Mouse (Mus musculus) CH12F3 (cell line): Measurements from ENCODE around the gene Pclaf.

Experiments used
- in situ Hi-C: fragments of 300-500 bp; cut with MboI; formaldehyde crosslinking; loops from 2 replicates; pipeline ENCODE4 v1.14.3; 2020; ENCODE audit warnings: low sequenced_read_pairs

Pclaf gene

DNA sequence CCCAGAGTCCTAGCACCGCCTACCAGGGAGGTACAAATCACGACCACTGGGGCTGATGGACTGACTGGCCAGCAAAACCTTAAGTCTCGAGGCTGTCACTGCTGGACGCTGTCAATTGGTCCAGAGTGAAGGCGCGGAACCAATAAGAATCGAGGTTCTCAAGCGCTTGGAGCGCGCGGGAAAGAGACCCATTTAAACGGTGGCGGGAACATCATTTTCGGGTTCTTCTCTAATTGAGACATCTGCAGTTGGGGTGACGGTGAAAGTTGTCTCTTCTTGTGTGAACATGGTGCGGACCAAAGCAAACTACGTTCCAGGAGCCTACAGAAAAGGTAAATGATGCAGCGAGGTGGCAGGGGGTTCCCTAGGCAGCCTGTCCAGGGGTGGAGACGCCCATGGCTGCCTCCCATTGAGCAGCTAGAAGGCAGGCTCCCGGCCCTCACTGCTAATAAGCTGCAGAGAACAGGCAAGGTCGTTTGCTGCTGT lies at the start of gene Pclaf:
TSS of gene Pclaf (plus strand) at position 95 of the 486 bp plus-strand sequence.
- in situ Hi-C loops: no loop called here

DNA sequence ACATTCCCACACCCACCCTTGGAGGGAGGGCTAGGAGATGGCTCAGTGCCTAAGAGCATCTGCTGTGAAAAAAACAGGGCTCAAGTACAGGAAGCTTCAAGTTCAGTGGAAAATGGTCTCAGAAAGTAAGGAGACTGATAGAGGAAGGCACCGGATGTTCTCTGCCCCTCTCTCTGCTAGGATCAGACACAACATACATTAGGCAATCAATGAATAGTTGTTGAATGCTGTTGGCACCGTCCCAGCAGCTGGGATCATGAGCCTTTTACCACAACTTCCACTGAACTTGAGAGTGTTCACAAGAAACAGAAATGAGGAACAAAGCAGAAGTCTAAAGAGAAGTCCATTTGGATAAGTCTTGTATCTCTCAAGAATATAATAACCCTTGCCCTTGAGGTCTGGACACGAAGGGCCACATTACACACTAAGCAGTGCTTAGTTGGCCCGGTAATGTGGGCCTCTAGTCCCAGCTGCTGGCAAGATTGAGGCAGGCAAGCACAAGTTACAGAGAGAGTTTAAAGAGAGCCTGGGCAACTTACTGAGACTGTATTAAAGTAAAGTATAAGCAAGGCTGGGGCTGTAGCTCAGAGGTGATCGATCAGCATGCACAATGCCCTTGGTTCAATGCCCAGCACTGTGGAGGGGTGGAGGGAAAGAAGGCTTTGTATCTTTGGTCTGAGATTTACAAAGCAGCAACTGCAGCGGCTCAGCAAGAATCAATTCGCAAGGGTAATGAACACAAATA lies 45.4 kb upstream of the Pclaf start:
- in situ Hi-C loops: loop anchor here (10.0 kb wide), 1 partner anchor 150 kb away; no protein-coding TSS in a partner anchor

DNA sequence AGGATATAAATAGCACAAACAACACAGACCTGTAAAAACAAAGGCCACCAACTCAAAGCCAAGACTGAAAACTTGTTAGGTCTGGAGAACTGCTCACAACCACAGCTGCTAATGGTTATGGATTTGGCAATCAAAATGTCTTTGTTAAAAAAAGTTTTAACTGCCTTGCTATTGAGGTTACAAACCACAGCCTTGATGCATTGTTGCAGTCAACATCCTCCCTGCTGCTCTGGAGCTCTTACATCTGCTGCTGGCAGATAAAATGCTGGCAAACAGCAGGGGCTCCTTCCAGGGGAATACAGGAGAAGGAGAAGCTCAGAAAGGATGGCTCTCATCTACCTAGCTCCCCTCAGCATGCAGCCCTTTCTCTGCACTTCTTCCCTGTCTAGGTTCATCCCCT lies 41.9 kb upstream of the Pclaf start:
- in situ Hi-C loops: loop anchor here (10.0 kb wide), 1 partner anchor 153 kb away; no protein-coding TSS in a partner anchor

DNA sequence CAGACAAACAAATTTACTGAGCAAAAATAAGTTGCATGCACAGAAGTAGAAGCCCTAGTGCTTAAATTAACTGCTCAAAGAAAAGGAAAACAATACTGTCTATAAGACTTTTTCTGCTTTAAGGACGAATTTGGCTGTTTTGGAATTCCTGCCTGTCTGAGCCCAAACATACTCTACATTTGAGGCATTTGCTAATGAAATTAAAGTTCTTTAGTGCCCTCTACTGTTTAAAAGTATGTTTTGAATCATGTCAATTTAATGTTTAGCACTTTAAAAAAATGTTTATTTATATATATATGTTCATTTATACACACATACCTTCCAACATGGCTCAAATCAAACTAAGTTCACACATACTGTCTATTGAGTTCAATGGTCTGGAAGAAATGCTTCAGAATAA lies 39.8 kb upstream of the Pclaf start:
- in situ Hi-C loops: loop anchor here (10.0 kb wide), 1 partner anchor 245 kb away; no protein-coding TSS in a partner anchor

DNA sequence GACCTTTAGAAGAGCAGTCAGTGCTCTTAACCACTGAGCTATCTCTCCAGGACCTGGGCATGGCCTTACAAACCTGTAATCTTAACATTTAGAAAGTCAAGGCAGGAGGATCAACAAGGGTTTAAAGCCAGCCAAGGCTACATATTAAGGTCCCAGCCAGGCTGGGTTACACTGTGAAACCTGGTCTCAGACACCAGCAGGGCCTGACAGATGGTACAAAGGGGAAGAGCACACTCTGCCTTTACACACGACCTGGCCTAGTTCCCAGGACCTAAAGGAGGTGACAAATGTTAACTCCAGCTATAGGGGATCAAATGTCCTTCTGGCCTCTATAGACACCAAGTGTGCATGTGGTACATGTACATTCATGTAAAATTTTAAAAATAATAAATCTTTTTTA lies 30.4 kb upstream of the Pclaf start:
- in situ Hi-C loops: loop anchor here (10.0 kb wide), 1 partner anchor 255 kb away; no protein-coding TSS in a partner anchor

DNA sequence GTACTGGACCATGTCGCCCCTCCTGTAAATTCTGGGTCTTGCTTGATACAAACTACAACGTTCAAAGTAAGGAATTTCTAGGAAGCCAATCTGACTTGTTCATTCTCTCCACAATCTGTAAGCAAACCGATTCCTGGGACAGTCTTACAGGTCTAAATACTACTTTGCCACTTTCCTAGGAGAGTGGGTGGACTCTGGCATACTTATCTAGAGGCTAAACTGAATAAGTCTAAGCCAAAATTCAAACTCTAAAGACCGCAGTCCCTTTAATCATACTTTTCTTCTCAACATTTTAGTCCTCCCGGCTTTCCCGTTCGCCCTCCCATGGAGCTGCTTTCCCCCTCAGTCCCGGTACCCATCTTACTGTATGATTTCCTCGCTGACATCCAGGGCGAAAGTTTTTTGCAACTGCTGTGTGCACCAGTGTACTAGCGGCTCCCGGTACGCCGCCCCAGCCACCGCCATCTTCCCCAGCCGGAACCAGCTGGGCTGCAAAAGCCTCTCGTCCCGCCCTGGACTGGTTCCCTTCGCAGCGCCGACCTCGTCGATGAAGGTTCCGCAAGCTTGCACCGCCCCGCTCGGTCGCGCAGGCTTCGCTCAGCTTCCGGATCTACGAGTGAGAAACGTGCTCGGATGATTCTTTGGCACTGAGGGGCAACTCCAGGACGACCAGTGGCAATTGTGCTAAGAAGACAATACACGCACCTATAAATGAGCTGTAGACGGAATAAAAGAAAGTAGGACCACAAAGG lies 5.3 kb upstream of the Pclaf start:
- in situ Hi-C loops: no loop called here

DNA sequence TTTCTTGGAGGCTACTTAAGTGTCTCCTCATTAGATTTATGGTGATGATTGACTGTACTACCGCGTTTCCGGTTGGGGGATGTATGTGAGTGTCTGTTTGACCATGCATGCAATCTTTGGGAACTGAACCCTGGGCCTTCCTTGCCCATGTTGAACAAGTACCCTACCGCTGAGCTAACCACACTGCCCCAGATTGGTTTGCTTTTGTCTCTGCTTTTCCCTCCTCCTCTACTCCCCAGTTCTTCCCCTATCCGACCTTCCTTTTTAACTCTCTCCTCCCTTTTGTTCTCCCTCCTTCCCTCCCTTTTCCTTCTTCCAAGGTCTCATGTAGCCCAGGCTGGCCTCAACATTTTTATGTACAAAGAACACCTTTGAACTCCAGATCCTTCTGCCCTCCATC lies 1.1 kb downstream of the Pclaf start:
- in situ Hi-C loops: no loop called here

DNA sequence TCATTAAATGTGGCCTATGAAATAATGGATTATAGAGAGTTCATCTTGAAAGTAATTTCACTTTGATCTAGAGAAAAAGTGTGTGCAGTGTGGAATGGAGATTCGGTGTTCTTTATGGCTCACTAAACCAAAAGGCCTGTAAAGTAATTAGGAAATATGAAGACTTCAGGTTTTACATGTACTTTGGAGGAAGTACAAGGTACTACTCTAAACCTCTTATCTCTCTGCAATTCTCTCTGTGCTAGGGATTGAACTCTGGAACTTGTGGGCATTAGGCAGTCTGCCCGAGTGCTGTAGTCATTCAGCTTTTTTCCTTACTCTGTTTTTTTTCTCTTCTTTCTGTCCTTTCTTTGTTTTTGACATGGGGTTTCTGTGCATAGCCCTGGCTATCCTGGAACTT lies 6.9 kb downstream of the Pclaf start:
- in situ Hi-C loops: no loop called here

DNA sequence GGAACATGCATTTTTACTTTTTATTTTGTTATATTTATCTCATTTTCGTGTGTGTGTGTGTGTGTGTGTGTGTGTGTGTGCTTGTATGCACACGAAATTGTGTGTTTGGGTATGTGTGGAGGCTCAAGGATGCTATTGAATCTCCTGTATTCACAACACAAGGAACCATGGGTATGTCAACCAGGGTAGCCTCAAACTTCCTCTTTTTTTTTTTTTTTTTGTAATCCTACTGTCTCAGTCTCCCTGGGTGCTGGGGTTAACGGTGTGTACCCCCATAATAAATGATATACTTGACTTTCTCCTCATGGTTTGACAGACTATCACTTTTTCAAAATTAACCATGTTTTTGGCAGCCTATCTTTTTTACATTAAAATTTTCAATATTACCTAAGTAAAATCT lies 12.8 kb downstream of the Pclaf start:
- in situ Hi-C loops: no loop called here

DNA sequence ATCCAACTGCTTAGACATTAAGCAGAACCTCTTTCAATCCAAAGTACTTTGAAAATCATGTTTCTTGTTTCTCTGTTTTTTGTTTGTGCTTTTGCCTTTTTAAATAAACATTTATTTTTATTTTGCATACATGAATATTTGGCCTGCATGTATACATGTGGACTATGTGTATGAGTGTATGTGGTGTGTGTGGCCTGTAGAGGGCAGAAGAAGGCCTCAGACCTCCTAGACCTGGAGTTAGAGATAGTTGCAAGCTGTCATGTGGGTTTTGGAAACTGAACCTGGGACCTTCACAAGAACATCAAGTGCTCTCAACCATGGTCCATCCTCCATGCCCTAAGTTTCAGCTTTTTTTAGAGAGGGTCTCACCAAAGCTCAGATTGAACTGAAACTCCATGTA lies 13.4 kb downstream of the Pclaf start:
- in situ Hi-C loops: no loop called here

DNA sequence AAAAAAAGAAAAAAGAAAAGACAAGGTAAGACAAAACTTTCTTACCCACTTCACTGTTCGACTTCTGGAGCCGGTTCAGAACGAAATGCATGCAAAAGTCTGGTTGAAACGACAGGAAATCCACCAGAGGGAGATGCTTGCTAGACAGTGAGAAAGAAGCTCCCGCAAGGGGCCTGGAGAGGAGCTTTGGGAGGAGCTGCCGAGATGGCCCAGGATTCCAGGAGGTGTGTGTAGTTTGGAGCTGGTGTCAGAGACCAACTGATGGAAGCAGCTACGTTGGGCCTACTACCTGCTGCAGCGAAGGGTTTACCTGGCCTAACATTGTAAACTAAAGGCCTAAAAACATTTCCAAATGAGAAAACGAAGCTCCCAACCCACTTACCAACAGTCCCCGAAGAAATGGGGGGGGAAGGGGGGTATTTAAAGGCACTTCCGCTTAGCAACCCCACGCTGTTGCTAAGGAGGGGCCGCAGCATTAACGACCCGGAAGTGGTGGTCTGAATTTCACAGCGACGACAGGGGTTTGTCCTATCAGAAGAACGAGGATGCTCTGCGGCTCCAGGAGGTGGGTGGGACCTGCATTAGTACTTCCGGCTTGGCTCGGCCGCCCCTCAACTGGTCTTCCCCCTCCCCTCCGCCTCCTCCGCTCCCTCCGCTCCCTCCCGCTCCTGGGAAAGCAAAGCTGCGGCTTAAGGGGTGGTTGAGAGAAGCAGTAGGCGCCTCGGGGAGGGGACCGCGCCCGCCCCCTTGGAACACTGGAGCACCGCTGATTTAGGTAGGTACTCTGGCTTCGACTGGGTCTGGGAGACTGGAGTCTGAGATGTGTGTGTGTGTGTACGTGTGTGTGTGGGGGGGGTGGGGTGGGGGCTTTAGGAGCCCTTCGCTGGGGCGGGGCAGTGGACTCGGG lies 18.6 kb downstream of the Pclaf start, which contains the start of the genes Trip4 and Csnk1g1:
TSS of gene Trip4 (minus strand) at position 401 of the 907 bp plus-strand sequence.
TSS of gene Csnk1g1 (plus strand) at position 531 of the 907 bp plus-strand sequence.
- in situ Hi-C loops: no loop called here

DNA sequence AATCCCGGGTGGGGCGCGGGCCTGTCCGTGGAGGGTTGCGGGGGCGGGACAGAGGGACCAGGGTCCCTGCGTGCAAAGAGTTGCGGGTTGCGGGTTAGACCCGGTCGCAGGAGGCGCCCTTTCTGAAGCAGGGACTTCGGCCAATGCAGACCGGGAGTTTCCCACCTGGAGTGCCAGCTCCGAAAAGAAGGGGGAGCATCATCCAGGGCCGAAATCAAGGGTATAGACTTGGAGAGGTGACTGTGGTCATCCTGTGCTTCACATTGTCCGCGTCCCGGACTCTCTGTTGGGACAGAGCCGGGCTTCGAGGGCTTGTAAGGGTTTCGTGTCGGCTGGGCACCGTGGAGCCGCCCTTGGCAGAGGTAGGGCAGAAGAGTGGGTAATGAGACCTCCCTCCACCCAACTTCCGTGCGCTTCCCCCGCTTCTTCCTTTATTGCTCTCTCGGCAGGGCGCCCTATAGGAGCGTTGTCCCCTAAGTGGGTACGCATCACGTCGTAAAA lies 19.3 kb downstream of the Pclaf start:
- in situ Hi-C loops: no loop called here

DNA sequence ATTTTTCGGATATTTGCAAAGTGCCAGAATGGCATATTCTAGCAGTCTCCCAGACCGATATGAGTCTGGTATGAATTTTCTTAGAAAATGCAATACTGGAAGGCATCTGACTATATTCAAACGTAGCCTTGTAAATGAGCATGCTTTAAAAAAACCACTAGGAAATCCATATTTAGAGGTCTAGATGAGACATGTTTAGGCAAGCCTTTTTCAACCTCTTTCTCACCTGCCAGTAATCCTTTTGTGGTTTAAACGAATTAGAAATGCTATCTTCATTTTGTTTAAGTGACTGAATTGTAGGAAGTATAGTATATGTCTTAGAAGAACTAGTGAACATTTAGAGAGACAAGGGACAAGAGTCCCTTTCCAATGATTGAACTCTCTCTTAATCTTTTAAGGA lies 19.8 kb downstream of the Pclaf start:
- in situ Hi-C loops: no loop called here

DNA sequence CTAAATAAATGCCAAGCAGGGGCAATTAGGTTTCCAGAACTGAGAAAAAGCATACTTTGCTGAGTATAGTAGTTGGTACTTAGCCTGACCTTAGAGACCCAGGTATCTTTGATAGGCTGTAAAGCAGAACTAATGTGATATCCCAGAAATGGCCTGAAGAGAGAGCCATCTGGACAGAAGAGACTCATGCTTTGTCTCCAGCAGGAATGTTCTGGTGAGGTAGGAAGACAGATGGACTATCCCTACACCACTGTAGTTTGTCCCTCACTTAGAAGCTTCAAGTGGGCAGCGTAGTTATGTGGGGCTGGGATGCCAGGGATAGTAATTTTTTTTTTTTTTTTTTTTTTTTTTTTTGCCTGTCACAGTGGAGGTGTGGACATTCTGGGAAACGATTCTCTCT lies 23.9 kb downstream of the Pclaf start:
- in situ Hi-C loops: no loop called here

DNA sequence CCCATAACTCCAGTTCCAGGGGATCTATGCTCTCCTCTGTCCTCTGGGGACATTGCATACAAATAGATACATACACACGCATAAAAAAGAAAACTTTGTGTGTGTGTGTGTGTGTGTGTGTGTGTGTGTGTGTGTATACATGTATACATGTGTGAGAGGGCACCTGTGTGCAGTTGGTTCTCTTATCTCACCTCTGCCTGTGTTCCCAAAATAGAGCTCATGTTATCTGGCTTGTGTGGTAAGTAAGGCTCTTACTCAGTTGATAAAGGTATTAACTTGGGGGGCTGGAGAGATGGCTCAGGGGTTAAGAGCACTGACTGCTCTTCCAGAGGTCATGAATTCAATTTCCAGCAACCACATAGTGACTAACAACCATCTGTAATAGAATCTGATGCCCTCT lies 27.0 kb downstream of the Pclaf start:
- in situ Hi-C loops: no loop called here

DNA sequence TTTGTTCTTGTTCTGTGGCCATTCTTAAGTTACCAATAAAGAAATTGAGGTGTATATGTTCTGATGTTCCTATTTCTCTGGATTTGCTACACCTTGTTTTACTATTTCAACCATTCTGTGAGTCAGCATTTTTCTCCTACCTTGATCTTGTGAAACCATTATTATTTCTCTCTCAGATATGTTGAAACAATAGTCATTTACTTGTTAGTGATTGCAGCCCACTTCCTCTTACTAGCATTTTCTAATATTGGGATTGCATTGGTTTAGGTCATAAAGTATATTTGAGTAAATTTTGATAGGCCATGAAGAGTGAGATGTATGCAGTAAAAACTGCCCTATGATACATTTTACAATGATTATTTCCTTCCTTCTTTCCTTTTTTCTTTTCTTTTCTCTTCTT lies 38.4 kb downstream of the Pclaf start:
- in situ Hi-C loops: no loop called here

DNA sequence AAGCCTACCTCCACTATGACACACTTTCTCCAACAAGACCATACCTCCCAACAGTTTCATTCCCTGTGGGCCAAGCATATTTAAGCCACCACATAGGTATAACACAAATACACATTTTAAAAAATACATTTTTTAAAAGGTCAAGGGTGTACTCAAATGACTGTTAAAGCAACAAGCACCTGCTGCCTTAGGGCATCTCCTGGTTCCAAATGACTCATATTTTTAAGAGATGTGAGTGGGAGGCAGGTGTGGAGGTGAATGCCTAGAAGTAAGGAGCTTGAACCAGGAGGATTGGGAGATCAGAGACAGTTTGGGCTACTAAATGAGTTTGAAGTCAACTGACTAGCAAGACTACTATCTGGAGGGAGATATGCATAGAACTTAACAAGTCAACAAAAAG lies 39.8 kb downstream of the Pclaf start:
- in situ Hi-C loops: no loop called here

DNA sequence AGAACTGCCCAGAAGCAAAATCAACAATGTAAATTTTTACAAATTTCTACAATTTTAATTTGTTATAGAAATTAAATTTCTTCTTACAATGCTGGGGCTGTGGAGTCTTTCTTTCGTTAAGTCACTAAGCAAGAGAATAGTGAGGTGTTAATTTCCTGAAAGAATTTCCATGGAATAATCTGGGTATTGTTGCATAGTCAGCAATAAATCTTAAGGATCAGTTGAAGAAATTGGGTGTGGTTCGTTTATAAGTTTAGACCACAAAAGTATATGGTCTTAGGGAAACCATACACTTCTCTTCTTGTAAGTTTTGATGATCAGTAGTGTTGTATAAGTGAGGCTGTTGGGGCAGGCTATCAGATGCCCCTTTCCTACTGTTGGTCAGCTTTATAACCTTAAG lies 47.5 kb downstream of the Pclaf start:
- in situ Hi-C loops: no loop called here

DNA sequence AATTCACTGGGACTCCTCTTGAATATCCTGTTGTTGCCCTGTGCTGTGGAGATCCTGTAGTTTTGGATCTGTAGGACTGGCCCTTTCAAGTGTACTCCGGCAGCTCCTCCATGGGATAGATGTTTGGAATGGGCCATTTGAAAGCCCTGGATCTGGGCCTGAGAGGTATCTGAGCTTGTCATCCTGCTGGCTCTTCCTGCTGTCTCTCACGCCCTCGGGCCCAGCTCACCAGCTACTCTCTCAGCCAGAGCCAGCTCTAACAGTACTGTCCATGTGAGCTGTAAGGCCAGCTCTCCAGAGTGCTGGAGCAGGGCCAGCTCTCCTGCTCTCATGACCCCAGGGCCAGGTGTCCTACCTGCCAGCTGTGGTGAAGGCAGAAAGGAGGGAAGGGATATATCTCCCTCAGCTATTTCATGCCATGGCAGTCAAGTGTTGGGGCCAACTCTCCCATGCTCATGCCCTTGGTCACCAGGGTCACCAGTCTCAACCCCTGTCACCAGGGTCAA lies 61.1 kb downstream of the Pclaf start:
- in situ Hi-C loops: no loop called here
